Mouse (Mus musculus): ENCODE measurements around the gene Ccdc88c.

GRCm38 (mm10) chr12:101027451-101028246 is 1.2 kb downstream of the Ccdc88c start:
- TF ChIP-seq CTCF (IDR thresholded peaks at IDR 0.05; ENCODE audit: control insufficient read depth, insufficient read depth, insufficient read length) (no peak), MYOD1 (IDR thresholded peaks at IDR 0.05; ENCODE audit: control insufficient read depth, insufficient read length, low read depth) (no peak), USF1 (IDR thresholded peaks at IDR 0.05; ENCODE audit: low read depth) (no peak), CEBPB (IDR thresholded peaks at IDR 0.05; ENCODE audit: low read depth) (no peak), MAX (IDR thresholded peaks at IDR 0.05) (no peak), MYOG (IDR thresholded peaks at IDR 0.05; ENCODE audit: control insufficient read depth, extremely low read depth, insufficient read length) (no peak), FOSL1 (IDR thresholded peaks at IDR 0.05; ENCODE audit: insufficient read depth, low read length, poor library complexity, severe bottlenecking) (no peak)

All from C2C12 (cell line).